Mouse (Mus musculus) limb, embryonic 12.5 days (tissue): Measurements from ENCODE around the gene Fibcd1. TPM values are rescaled to one million over a fixed set of nuclear protein-coding genes. Genes with fewer than 3 reads are reported as not detected.

Source experiments
- ATAC-seq: fragments of 200-750 bp; cut with Nextera tagmentation; 2 replicates; pipeline ENCODE4 v1.8.0; 2017; ENCODE audit warnings: low read depth, moderate TSS enrichment; ENCODE audit not compliant: insufficient number of reproducible peaks, insufficient read depth, low FRiP score, low TSS enrichment
- H3K27ac ChIP-seq: fragments of 300-500 bp; sonication (generic); 2 replicates; pipeline ENCODE4 v1.5.1; 2016; ENCODE audit warnings: mild to moderate bottlenecking, moderate library complexity
- H3K27me3 ChIP-seq: fragments of 300-500 bp; sonication (generic); 2 replicates; pipeline ENCODE4 v1.6.1; 2016; ENCODE audit warnings: mild to moderate bottlenecking, moderate library complexity
- H3K36me3 ChIP-seq: fragments of 300-500 bp; sonication (generic); 2 replicates; pipeline ENCODE4 v1.6.1; 2016; ENCODE audit warnings: mild to moderate bottlenecking, moderate library complexity
- H3K4me1 ChIP-seq: fragments of 300-500 bp; sonication (generic); replicated peaks from 2 replicates; pipeline ENCODE4 v1.6.1; 2016
- H3K4me2 ChIP-seq: fragments of 300-500 bp; sonication (generic); 2 replicates; pipeline ENCODE4 v1.6.1; 2016; ENCODE audit warnings: mild to moderate bottlenecking, moderate library complexity
- H3K4me3 ChIP-seq: fragments of 300-500 bp; sonication (generic); replicated peaks from 2 replicates; pipeline ENCODE4 v1.5.1; 2016; ENCODE audit warnings: mild to moderate bottlenecking
- H3K9ac ChIP-seq: fragments of 300-500 bp; sonication (generic); replicated peaks from 2 replicates; pipeline ENCODE4 v1.6.1; 2016; ENCODE audit warnings: mild to moderate bottlenecking, moderate library complexity
- H3K9me3 ChIP-seq: fragments of 300-500 bp; sonication (generic); 2 replicates; pipeline ENCODE4 v1.6.1; 2016; ENCODE audit warnings: mild to moderate bottlenecking, moderate library complexity
- WGBS: fragments of 180-500 bp; shearing (Covaris S2); methylation state at CpG from one replicate; pipeline ENCODE4 v1.1.7; 2016; 5-methylcytosine and 5-hydroxymethylcytosine counted together
- polyA plus RNA-seq: library from polyadenylated mRNA; unstranded; fragments of >200 nt; fragmentation: Nextera tagmentation; extraction: Ambion mirVana; gene quantifications from 2 replicates; pipeline ENCODE4 v1.2.1, GENCODE M21; 2016

Gene Fibcd1
- polyA plus RNA-seq, 1 experiment from 2014 or later, result 0.13 TPM

DNA sequence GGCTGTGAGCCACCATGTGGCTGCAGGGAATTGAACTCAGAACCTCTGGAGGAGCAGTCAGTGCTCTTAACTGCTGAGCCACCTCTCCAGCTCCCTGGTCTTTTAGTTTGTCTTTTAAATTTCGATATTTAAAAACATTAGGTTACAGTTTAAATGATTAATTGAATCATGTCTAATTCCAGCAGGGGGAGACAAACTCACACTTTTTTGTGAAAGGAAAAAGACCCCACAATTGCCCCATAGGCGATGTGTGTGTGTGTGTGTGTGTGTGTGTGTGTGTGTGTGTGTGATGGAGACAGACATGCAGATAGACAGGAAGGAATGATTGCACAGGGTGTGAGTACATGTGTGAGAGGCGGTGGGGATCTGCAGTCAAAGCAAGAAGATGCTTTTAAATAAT is 57.6 kb downstream of the Fibcd1 start:
- no peak overlapping the region for H3K4me3 ChIP-seq
- H3K27me3 ChIP-seq, result no peaks in the 10 kb centered on the region
- ATAC-seq, result no peak
- no peaks in the 10 kb centered on the region for H3K9me3 ChIP-seq
- no peaks in the 10 kb centered on the region for H3K4me1 ChIP-seq
- no peak overlapping the region for H3K9ac ChIP-seq
- H3K36me3 ChIP-seq, result peaks cover 100% of the 10 kb centered on the region
- WGBS, result 93% methylated on average over 3 of the region's 3 CpGs
- H3K27ac ChIP-seq, result no peak overlapping the region
- no peak overlapping the region for H3K4me2 ChIP-seq

GRCm38 (mm10) chr2:31787029-31787428 is 58.8 kb downstream of the Fibcd1 start:
- Histone ChIP-seq H3K27ac (no peak overlapping the region), H3K4me2 (no peak overlapping the region), H3K36me3 (peaks cover 100% of the 10 kb centered on the region), H3K27me3 (no peaks in the 10 kb centered on the region), H3K4me1 (no peaks in the 10 kb centered on the region), H3K9ac (no peak overlapping the region), H3K4me3 (no peak overlapping the region), H3K9me3 (no peaks in the 10 kb centered on the region)
- ATAC-seq, result no peak
- WGBS, result 21% methylated on average over 7 of the region's 7 CpGs

- 50% methylated on average over 9 of the region's 9 CpGs for WGBS
- H3K36me3 ChIP-seq, result peaks cover 100% of the 10 kb centered on the region
- no peaks in the 10 kb centered on the region for H3K27me3 ChIP-seq
- H3K4me2 ChIP-seq, result no peak overlapping the region
- H3K4me3 ChIP-seq, result no peak overlapping the region
- H3K27ac ChIP-seq, result no peak overlapping the region
- no peaks in the 10 kb centered on the region for H3K9me3 ChIP-seq
- no peak overlapping the region for H3K9ac ChIP-seq
- 0 out of 2 replicates have a peak, but pooled peaks have one; percentile 27 for ATAC-seq
- H3K4me1 ChIP-seq, result no peaks in the 10 kb centered on the region
Observed at GRCm38 (mm10) chr2:31785074-31785473, 60.7 kb downstream of the Fibcd1 start.

- Histone ChIP-seq H3K9ac (no peak overlapping the region), H3K27me3 (no peaks in the 10 kb centered on the region), H3K4me3 (no peak overlapping the region), H3K36me3 (peaks cover 100% of the 10 kb centered on the region), H3K4me1 (no peaks in the 10 kb centered on the region), H3K4me2 (no peak overlapping the region), H3K27ac (no peak overlapping the region), H3K9me3 (no peaks in the 10 kb centered on the region)
- WGBS, result 66% methylated on average over 8 of the region's 8 CpGs
- ATAC-seq, result 0 out of 2 replicates have a peak, but pooled peaks have one; percentile 15
Observed at GRCm38 (mm10) chr2:31782958-31783602, 62.7 kb downstream of the Fibcd1 start.

- Histone ChIP-seq H3K4me3 (no peak overlapping the region), H3K36me3 (peaks cover 90% of the 10 kb centered on the region), H3K27me3 (no peaks in the 10 kb centered on the region), H3K4me2 (no peak overlapping the region), H3K9me3 (no peaks in the 10 kb centered on the region), H3K9ac (no peak overlapping the region), H3K4me1 (no peaks in the 10 kb centered on the region), H3K27ac (no peak overlapping the region)
- WGBS, result 97% methylated on average over 2 of the region's 2 CpGs
- ATAC-seq, result no peak
Observed at GRCm38 (mm10) chr2:31779258-31779657, 66.5 kb downstream of the Fibcd1 start.

DNA sequence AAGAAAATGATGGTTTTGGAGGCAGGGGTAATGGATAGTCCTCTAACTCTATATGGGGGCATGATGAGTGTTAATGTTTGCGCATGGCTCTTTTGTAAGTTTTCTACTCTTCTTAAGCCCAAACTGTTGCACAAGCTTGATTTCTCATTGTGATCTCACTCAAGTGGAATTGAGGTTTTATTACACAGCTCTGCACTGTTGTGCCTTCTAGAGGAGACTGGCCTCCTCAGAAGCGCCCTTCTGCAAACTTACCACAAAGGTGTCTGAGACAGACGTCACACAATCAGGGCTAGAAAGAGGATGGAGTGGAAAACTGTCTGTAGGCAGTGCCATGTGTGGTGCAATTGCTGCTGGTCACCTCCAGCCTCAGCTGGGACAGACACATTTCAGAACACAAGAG is 69.3 kb downstream of the Fibcd1 start:
- WGBS, result 93% methylated on average over 3 of the region's 3 CpGs
- Histone ChIP-seq H3K36me3 (peaks cover 70% of the 10 kb centered on the region), H3K9me3 (no peaks in the 10 kb centered on the region), H3K4me1 (peaks cover 11% of the 10 kb centered on the region), H3K4me3 (no peak overlapping the region), H3K27ac (no peak overlapping the region), H3K27me3 (no peaks in the 10 kb centered on the region), H3K9ac (no peak overlapping the region), H3K4me2 (no peak overlapping the region)
- no peak for ATAC-seq

DNA sequence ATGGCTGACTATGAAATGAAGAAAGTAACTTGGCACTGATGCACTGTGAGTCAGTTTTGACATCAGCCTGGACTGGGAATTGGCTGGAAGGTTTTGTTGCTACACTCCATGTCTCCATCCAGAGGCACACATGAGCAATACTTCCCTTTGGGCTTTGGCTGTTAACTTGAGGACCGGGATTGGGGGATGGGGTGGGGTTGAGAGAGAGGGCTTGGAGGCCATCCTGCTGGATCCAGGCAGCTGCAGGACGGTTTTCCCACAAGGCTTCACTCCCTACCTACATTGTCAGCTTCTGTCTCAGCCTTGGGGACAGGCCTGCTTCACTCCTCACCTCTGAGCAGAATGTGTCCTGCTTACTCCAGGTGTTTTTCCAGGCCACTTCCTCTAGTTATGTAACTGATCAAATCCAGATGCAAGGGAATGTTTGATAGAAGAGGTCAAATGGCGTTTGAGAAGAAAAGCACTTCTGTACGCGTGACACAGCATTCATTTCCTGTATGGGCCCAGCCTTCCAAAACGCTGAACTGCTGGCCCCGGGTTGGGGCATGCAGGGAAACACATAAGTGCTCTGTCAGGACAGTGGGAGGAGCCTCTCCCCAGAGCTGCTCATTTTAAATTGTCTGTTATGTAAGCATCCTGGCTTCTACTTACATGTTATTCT is 74.9 kb downstream of the Fibcd1 start:
- WGBS, result 5% methylated on average over 7 of the region's 7 CpGs
- Histone ChIP-seq H3K27ac (peak overlapping the region; percentile 69), H3K27me3 (no peaks in the 10 kb centered on the region), H3K4me3 (no peak overlapping the region), H3K4me2 (peak overlapping the region; percentile 39), H3K36me3 (peaks cover 22% of the 10 kb centered on the region), H3K9ac (no peak overlapping the region), H3K9me3 (no peaks in the 10 kb centered on the region), H3K4me1 (peaks cover 63% of the 10 kb centered on the region)
- peak; percentile 75 for ATAC-seq

DNA sequence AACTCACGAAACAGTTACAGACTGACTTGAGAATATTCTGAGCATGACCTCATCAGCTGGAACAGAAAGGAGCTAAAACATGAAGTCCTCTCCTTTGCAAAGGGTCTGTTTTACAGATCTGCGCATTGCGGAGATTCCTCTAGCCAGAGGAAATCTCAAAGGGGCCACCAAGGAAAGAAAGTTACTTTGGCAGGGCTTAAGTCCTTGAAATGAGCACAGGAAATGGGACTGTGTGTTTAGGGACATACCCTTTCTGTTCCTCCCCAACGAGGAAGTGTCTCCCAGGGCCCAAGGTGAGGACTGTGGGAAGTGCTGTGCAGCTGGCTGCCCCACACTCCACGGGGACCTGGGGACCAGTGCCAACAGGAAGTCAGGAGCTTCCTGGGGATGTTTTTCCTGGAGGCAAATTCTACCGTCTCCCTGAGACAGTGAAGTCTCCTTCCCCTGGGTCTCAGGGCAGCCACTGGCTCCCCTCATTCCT is 76.1 kb downstream of the Fibcd1 start:
- Histone ChIP-seq H3K9ac (no peak overlapping the region), H3K4me2 (peak overlapping the region; percentile 39), H3K4me1 (peaks cover 72% of the 10 kb centered on the region), H3K27me3 (no peaks in the 10 kb centered on the region), H3K36me3 (peaks cover 20% of the 10 kb centered on the region), H3K27ac (peak overlapping the region; percentile 69), H3K9me3 (no peaks in the 10 kb centered on the region), H3K4me3 (no peak overlapping the region)
- ATAC-seq, result no peak
- WGBS, result 26% methylated on average over 6 of the region's 6 CpGs

DNA sequence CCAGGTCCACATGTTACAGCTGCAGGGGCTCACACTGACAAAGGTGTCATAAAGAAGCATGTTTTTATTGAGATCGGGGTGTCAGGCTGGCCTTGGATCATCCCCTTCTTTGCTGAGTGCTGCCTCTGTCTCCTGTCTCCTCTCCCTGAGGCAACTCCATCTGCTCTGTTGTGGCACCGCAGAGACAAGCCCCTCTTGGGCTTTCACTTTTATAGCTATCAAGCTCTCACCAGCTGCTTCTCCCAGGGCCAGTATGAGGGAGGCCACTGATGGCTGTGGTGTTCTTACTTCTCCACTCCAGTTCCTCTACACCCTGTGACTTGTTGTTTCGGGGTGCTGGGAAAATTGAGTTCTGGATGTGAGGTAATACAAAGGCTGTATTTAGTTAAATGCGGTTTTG is 76.7 kb downstream of the Fibcd1 start:
- Histone ChIP-seq H3K9me3 (no peaks in the 10 kb centered on the region), H3K4me1 (peaks cover 72% of the 10 kb centered on the region), H3K9ac (no peak overlapping the region), H3K36me3 (peaks cover 14% of the 10 kb centered on the region; the same call in 1 of the 2 replicates), H3K4me2 (peak overlapping the region; percentile 39), H3K4me3 (no peak overlapping the region), H3K27me3 (no peaks in the 10 kb centered on the region), H3K27ac (peak overlapping the region; percentile 69)
- no peak for ATAC-seq
- WGBS, result 38% methylated on average over 4 of the region's 4 CpGs

DNA sequence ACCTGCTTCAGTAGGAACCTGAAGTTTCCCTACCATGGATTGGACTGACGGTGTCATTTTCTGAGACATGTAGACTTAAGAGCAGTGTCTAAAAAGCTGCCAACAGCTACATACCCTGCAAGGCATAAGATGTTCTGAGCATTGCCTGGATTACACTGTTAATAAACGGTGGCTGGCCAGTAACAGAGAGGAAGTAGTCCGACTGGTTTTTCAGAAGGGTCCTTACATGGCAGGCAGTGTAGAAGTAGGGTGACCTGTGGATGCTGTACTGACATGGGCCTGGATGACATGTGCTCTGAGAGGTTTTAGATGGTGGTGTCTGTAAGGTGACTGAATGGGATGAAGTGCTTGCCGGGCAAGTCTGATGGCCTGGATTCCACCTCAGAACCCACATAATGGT is 78.0 kb downstream of the Fibcd1 start:
- Histone ChIP-seq H3K27ac (no peak overlapping the region), H3K9ac (no peak overlapping the region), H3K27me3 (no peaks in the 10 kb centered on the region), H3K9me3 (no peaks in the 10 kb centered on the region), H3K4me1 (peaks cover 82% of the 10 kb centered on the region), H3K36me3 (peaks cover 8% of the 10 kb centered on the region; the same call in 1 of the 2 replicates), H3K4me3 (no peak overlapping the region), H3K4me2 (no peak overlapping the region)
- 71% methylated on average over 4 of the region's 4 CpGs for WGBS
- no peak for ATAC-seq

- Histone ChIP-seq H3K36me3 (peaks cover 8% of the 10 kb centered on the region; the same call in 1 of the 2 replicates), H3K27ac (no peak overlapping the region; the same call in 1 of the 2 replicates), H3K9ac (no peak overlapping the region), H3K27me3 (no peaks in the 10 kb centered on the region), H3K9me3 (no peaks in the 10 kb centered on the region), H3K4me1 (peaks cover 83% of the 10 kb centered on the region), H3K4me3 (no peak overlapping the region), H3K4me2 (no peak overlapping the region)
- ATAC-seq, result no peak
- 96% methylated on average over 6 of the region's 6 CpGs for WGBS
Observed at GRCm38 (mm10) chr2:31767104-31767503, 78.7 kb downstream of the Fibcd1 start.
